In genomic region chr6:136857873-136858260, GRCm38 (mm10) we compare ENCODE assay signal across 7 mouse cellular contexts. TPM values are rescaled to one million over a fixed set of nuclear protein-coding genes. Genes with fewer than 3 reads are reported as not detected.
A peak's percentile ranks its signal among the peaks of the same experiment; 100 is the strongest.
DNase-seq lines count a peak whose midpoint lies in the region; ATAC-seq lines count a peak whose summit lies in the region.

No protein-coding gene starts in this region.

- H3K9ac ChIP-seq in liver, embryonic 15.5 days = peak overlapping the region; percentile 51; the same call in 1 of the 2 replicates

- DNase-seq in urinary bladder, postnatal 36 days (ENCODE audit: low spot score in 2 of 2) = peak; percentile 18 to 39
- DNase-seq in urinary bladder, adult 2 months (ENCODE audit: low spot score) = no peak
- DNase-seq in heart, postnatal 4 days = peak; percentile 37
- DNase-seq in cerebellum, adult 11-12 months = no peak
- DNase-seq in retina, embryonic 14.5 days (ENCODE audit: low spot score) = no peak

- peak overlapping the region; percentile 97 for H3K27ac ChIP-seq in liver, embryonic 15.5 days (replicated peaks)

- H3K4me1 ChIP-seq in liver, embryonic 15.5 days (replicated peaks) = peaks cover 69% of the 10 kb centered on the region

- WGBS in liver, embryonic 15.5 days (ENCODE audit: insufficient replicate concordance) = 5% methylated on average over 11 of the region's 11 CpGs

- H3K27me3 ChIP-seq in liver, embryonic 15.5 days = no peaks in the 10 kb centered on the region

- H3K36me3 ChIP-seq in liver, embryonic 15.5 days (replicated peaks) = peaks cover 24% of the 10 kb centered on the region

- peak overlapping the region; percentile 77 for H3K4me3 ChIP-seq in liver, embryonic 15.5 days (replicated peaks)

- H3K9me3 ChIP-seq in liver, embryonic 15.5 days (replicated peaks) = no peaks in the 10 kb centered on the region

- peak overlapping the region; percentile 71 for H3K4me2 ChIP-seq in liver, embryonic 15.5 days

- peak; percentile 74 for ATAC-seq in liver, embryonic 15.5 days (ENCODE audit: insufficient read depth)
- no peak for ATAC-seq in inflammation-experienced regulatory T-cells, adult 6 months

RNA-seq across cellular contexts. Expression of gene Art4, which starts 0.3 kb away (rescaled TPM):
- 11.8 and 14.6 TPM in 2 replicates for polyA plus RNA-seq in urinary bladder, adult 2 months (2012; rRNA removed)
- total RNA-seq in heart, postnatal 4 days (2021) = 10 to 100 TPM in 1 of 2 experiments, 1 to 10 TPM in 1; 7.0 to 10.5 TPM
- polyA plus RNA-seq in liver, embryonic 15.5 days (2015; fragmentation: Nextera tagmentation; extraction: Ambion mirVana) = 30.0 TPM in 2 replicates
- polyA plus RNA-seq in inflammation-experienced regulatory T-cells, adult 6 months (2017; shearing (Covaris generic)) = 1 to 10 TPM in 2 of 3 experiments, not detected in 1; 1.5 to 2.3 TPM

RNA-seq across cellular contexts. Expression of gene Mgp, which starts 17.8 kb away (rescaled TPM):
- 4,728 and 4,770 TPM in 2 replicates for polyA plus RNA-seq in urinary bladder, adult 2 months (2012; rRNA removed)
- total RNA-seq in heart, postnatal 4 days (2021) = 100 to 1,000 TPM; 188 to 201 TPM
- 3.3 and 6.3 TPM in 2 replicates for polyA plus RNA-seq in liver, embryonic 15.5 days (2015; fragmentation: Nextera tagmentation; extraction: Ambion mirVana)
- not detected for polyA plus RNA-seq in inflammation-experienced regulatory T-cells, adult 6 months (2017; shearing (Covaris generic))

RNA-seq across cellular contexts. Expression of gene Smco3, which starts 22.6 kb away (rescaled TPM):
- polyA plus RNA-seq in urinary bladder, adult 2 months (2012; rRNA removed) = 0.13 and 0.14 TPM in 2 replicates
- under 1 TPM in 1 of 2 experiments, not detected in 1; 0.20 TPM for total RNA-seq in heart, postnatal 4 days (2021)
- polyA plus RNA-seq in liver, embryonic 15.5 days (2015; fragmentation: Nextera tagmentation; extraction: Ambion mirVana) = not detected in 2 replicates
- under 1 TPM in 1 of 3 experiments, not detected in 2; 0.82 TPM for polyA plus RNA-seq in inflammation-experienced regulatory T-cells, adult 6 months (2017; shearing (Covaris generic))

RNA-seq across cellular contexts. Expression of gene Wbp11, which starts 29.8 kb away (rescaled TPM):
- 31.2 and 40.7 TPM in 2 replicates for polyA plus RNA-seq in urinary bladder, adult 2 months (2012; rRNA removed)
- total RNA-seq in heart, postnatal 4 days (2021) = 10 to 100 TPM; 89.9 to 90.8 TPM
- polyA plus RNA-seq in liver, embryonic 15.5 days (2015; fragmentation: Nextera tagmentation; extraction: Ambion mirVana) = 49.0 and 51.6 TPM in 2 replicates
- polyA plus RNA-seq in inflammation-experienced regulatory T-cells, adult 6 months (2017; shearing (Covaris generic)) = 10 to 100 TPM; 48.1 to 74.9 (median 72.6) TPM

RNA-seq across cellular contexts. Expression of gene BC049715, which starts 30.4 kb away (rescaled TPM):
- 0.40 and 0.52 TPM in 2 replicates for polyA plus RNA-seq in urinary bladder, adult 2 months (2012; rRNA removed)
- 1 to 10 TPM; 2.1 to 2.5 TPM for total RNA-seq in heart, postnatal 4 days (2021)
- polyA plus RNA-seq in liver, embryonic 15.5 days (2015; fragmentation: Nextera tagmentation; extraction: Ambion mirVana) = 0.71 and 1.0 TPM in 2 replicates
- polyA plus RNA-seq in inflammation-experienced regulatory T-cells, adult 6 months (2017; shearing (Covaris generic)) = 1 to 10 TPM in 1 of 3 experiments, under 1 TPM in 2; 0.44 to 2.3 (median 0.62) TPM

Comparison
In these comparisons a context has a peak if more than half of its experiments do, and no peak if none do; other contexts are left out.
1. DNase-seq: peak in urinary bladder, postnatal 36 days (2 of 2) and heart, postnatal 4 days (single experiment); none in urinary bladder, adult 2 months (single experiment), cerebellum, adult 11-12 months (single experiment) and retina, embryonic 14.5 days (single experiment).
2. RNA of gene Mgp, which starts 17.8 kb away (polyA plus RNA-seq): 4,728 to 4,770 TPM in urinary bladder, adult 2 months; 3.3 to 6.3 TPM in liver, embryonic 15.5 days and not detected in inflammation-experienced regulatory T-cells, adult 6 months; every median in the first group is over 100 times any median in the second.